8 mouse cellular contexts compared by ENCODE assay signal in the genomic region with DNA sequence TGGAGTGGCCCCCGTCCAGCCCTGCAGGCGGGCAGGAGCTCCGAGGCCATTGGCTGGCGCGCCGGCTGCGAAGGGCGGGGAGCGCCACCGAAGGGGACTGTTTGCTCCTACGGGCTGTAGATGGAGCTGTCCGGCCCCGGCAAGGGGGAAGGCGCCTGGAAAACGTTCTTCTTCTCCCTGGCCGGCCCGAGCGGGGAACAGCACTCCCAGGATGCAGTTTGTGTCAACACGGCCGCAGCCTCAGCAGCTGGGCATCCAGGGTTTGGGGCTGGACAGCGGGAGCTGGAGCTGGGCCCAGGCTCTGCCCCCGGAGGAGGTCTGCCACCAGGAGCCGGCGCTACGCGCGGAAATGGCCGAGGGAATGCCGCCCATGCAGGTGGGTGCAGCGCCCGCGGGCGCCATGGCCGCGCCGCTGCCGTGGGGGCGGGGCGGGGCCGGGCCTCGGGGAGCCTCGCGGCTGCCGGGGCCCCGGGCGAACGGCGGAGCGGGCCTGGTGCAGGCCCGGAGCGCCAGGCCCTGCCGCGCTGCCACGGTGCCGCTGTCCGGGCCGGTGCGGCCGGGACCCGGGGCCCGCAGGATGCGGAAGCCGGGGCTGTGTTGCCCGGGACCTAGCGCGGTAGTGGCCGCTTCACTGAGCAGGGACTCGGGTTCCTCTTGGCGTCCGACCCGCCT. TPM values are rescaled to one million over a fixed set of nuclear protein-coding genes. Genes with fewer than 3 reads are reported as not detected.
DNase-seq lines count a peak whose midpoint lies in the region; ATAC-seq and TF ChIP-seq lines count a peak whose summit lies in the region.

No protein-coding gene starts in this region.

- no peaks in the 10 kb centered on the region for H3K36me3 ChIP-seq in forebrain, embryonic 11.5 days (ENCODE audit: control insufficient read depth, insufficient read depth, low read length)
- H3K36me3 ChIP-seq in heart, postnatal 0 days (replicated peaks; ENCODE audit: control insufficient read depth, insufficient read depth, low read length), result peaks cover 26% of the 10 kb centered on the region
- H3K36me3 ChIP-seq in liver, embryonic 16.5 days (ENCODE audit: control insufficient read depth, insufficient read depth), result 0 out of 2 replicates have a peak, but pooled peaks cover 5% of the 10 kb centered on the region
- H3K36me3 ChIP-seq in neural tube, embryonic 13.5 days, result peaks cover 30% of the 10 kb centered on the region
- H3K36me3 ChIP-seq in testis, adult 2 months (ENCODE audit: control insufficient read depth, insufficient read depth, low read length), result no peaks in the 10 kb centered on the region

- TF ChIP-seq EP300 in heart, postnatal 0 days (IDR thresholded peaks at IDR 0.05; ENCODE audit: low read depth), result no peak; the same call in 1 of the 2 replicates

- peak; percentile 48 for TF ChIP-seq POLR2A in testis, adult 2 months (IDR thresholded peaks at IDR 0.05; ENCODE audit: control insufficient read depth, low read depth, low read length)

- WGBS in forebrain, embryonic 11.5 days, result 1% methylated on average over 71 of the region's 71 CpGs
- WGBS in heart, postnatal 0 days, result under 1% methylated on average over 69 of the region's 71 CpGs
- WGBS in liver, embryonic 16.5 days (ENCODE audit: insufficient replicate concordance), result under 1% methylated on average over 62 of the region's 71 CpGs
- under 1% methylated on average over 70 of the region's 71 CpGs for WGBS in neural tube, embryonic 13.5 days

- peak; percentile 62 for TF ChIP-seq CTCF in heart, postnatal 0 days (IDR thresholded peaks at IDR 0.05; ENCODE audit: low read depth)
- peak; percentile 30; the same call in 1 of the 2 replicates for TF ChIP-seq CTCF in testis, adult 2 months (IDR thresholded peaks at IDR 0.05; ENCODE audit: control insufficient read depth, insufficient read depth, insufficient replicate concordance, low read depth, low read length)

- ATAC-seq in forebrain, embryonic 11.5 days (replicated peaks; ENCODE audit: low FRiP score), result peak; percentile 97
- peak; percentile 97 for ATAC-seq in heart, postnatal 0 days (ENCODE audit: insufficient read depth, low read depth)
- peak; percentile 91 for ATAC-seq in liver, embryonic 16.5 days (ENCODE audit: low read depth)
- ATAC-seq in neural tube, embryonic 13.5 days (ENCODE audit: low read depth), result peak; percentile 96

- H3K27me3 ChIP-seq in forebrain, embryonic 11.5 days (ENCODE audit: control insufficient read depth, insufficient read depth, low read length), result no peaks in the 10 kb centered on the region
- no peaks in the 10 kb centered on the region for H3K27me3 ChIP-seq in heart, postnatal 0 days (ENCODE audit: control insufficient read depth, insufficient read depth, low read length)
- no peaks in the 10 kb centered on the region for H3K27me3 ChIP-seq in liver, embryonic 16.5 days (ENCODE audit: control insufficient read depth, insufficient read depth, low read depth, low read length)
- H3K27me3 ChIP-seq in neural tube, embryonic 13.5 days, result no peaks in the 10 kb centered on the region
- no peaks in the 10 kb centered on the region for H3K27me3 ChIP-seq in testis, adult 2 months (ENCODE audit: control insufficient read depth, insufficient read depth, low read length)

- H3K4me1 ChIP-seq in forebrain, embryonic 11.5 days (replicated peaks; ENCODE audit: control insufficient read depth, insufficient read depth, low read length), result peaks cover 10% of the 10 kb centered on the region
- peaks cover 13% of the 10 kb centered on the region for H3K4me1 ChIP-seq in heart, postnatal 0 days (ENCODE audit: control insufficient read depth, insufficient read depth)
- peaks cover 13% of the 10 kb centered on the region for H3K4me1 ChIP-seq in liver, embryonic 16.5 days (ENCODE audit: control insufficient read depth, low read depth, low read length)
- peaks cover 21% of the 10 kb centered on the region for H3K4me1 ChIP-seq in neural tube, embryonic 13.5 days (replicated peaks)
- peaks cover 3% of the 10 kb centered on the region for H3K4me1 ChIP-seq in testis, adult 2 months (ENCODE audit: control insufficient read depth, insufficient read depth, low read length)

- H3K27ac ChIP-seq in forebrain, embryonic 11.5 days (ENCODE audit: low read depth, low read length), result peak overlapping the region; percentile 96
- H3K27ac ChIP-seq in heart, postnatal 0 days (ENCODE audit: low read depth), result peak overlapping the region; percentile 95
- H3K27ac ChIP-seq in liver, embryonic 16.5 days (ENCODE audit: low read length), result peak overlapping the region; percentile 88
- H3K27ac ChIP-seq in neural tube, embryonic 13.5 days (replicated peaks), result peak overlapping the region; percentile 99
- peak overlapping the region; percentile 93 for H3K27ac ChIP-seq in testis, adult 2 months (ENCODE audit: control insufficient read depth, insufficient read depth, low read depth, low read length)

- peak overlapping the region; percentile 96 for H3K4me3 ChIP-seq in forebrain, embryonic 11.5 days (ENCODE audit: low read depth, low read length)
- peak overlapping the region; percentile 96 for H3K4me3 ChIP-seq in heart, postnatal 0 days (ENCODE audit: low read depth, low read length)
- H3K4me3 ChIP-seq in liver, embryonic 16.5 days (ENCODE audit: low read depth, low read length), result peak overlapping the region; percentile 83
- peak overlapping the region; percentile 93 for H3K4me3 ChIP-seq in neural tube, embryonic 13.5 days
- peak overlapping the region; percentile 94 for H3K4me3 ChIP-seq in testis, adult 2 months (ENCODE audit: control insufficient read depth, low read depth, low read length)

- no peaks in the 10 kb centered on the region for H3K9me3 ChIP-seq in forebrain, embryonic 11.5 days (ENCODE audit: control insufficient read depth, low read length)
- no peaks in the 10 kb centered on the region for H3K9me3 ChIP-seq in heart, postnatal 0 days (replicated peaks; ENCODE audit: control insufficient read depth, low read length)
- H3K9me3 ChIP-seq in liver, embryonic 16.5 days (replicated peaks; ENCODE audit: control insufficient read depth, low read length), result no peaks in the 10 kb centered on the region
- no peaks in the 10 kb centered on the region for H3K9me3 ChIP-seq in neural tube, embryonic 13.5 days

- H3K9ac ChIP-seq in forebrain, embryonic 11.5 days (ENCODE audit: low read length), result peak overlapping the region; percentile 96
- H3K9ac ChIP-seq in heart, postnatal 0 days (replicated peaks; ENCODE audit: low read depth, low read length), result peak overlapping the region; percentile 85
- peak overlapping the region; percentile 76 for H3K9ac ChIP-seq in liver, embryonic 16.5 days (ENCODE audit: low read depth, low read length)
- H3K9ac ChIP-seq in neural tube, embryonic 13.5 days, result peak overlapping the region; percentile 96

- peak; percentile 63 to 64 for DNase-seq in CD8-positive naive resting alpha-beta T cell, adult 2 months (ENCODE audit: low read depth in 2 of 2, low spot score in 2 of 2)
- peak; percentile 65 for DNase-seq in c-Kit-positive CD71-negative TER-119-negative erythroid progenitor cells, embryonic 14.5 days (ENCODE audit: low read depth)
- DNase-seq in forebrain, embryonic 11.5 days (ENCODE audit: low spot score), result peak; percentile 95
- peak; percentile 95 for DNase-seq in heart, postnatal 0 days (ENCODE audit: low spot score)
- DNase-seq in kidney, postnatal 4 days, result peak; percentile 92 to 95

- H3K4me2 ChIP-seq in forebrain, embryonic 11.5 days (ENCODE audit: low read depth, low read length, severe bottlenecking), result peak overlapping the region; percentile 92
- peak overlapping the region; percentile 82 for H3K4me2 ChIP-seq in heart, postnatal 0 days (ENCODE audit: low read depth, low read length)
- peak overlapping the region; percentile 76 for H3K4me2 ChIP-seq in liver, embryonic 16.5 days (ENCODE audit: low read depth, low read length)
- H3K4me2 ChIP-seq in neural tube, embryonic 13.5 days, result peak overlapping the region; percentile 96

RNA-seq across cellular contexts. Expression of gene Zfp282, which starts 0.6 kb away (rescaled TPM):
- polyA plus RNA-seq in forebrain, embryonic 11.5 days (2014; fragmentation: Nextera tagmentation; extraction: Ambion mirVana), result 17.8 and 19.4 TPM in 2 replicates
- total RNA-seq in heart, postnatal 0 days (2014; rRNA removed; ENCODE audit: low replicate concordance), result 10.3 and 20.5 TPM in 2 replicates
- 4.8 and 5.4 TPM in 2 replicates for polyA plus RNA-seq in heart, postnatal 0 days (2015; fragmentation: Nextera tagmentation; extraction: Ambion mirVana)
- 2.4 and 2.7 TPM in 2 replicates for polyA plus RNA-seq in liver, embryonic 16.5 days (2015; fragmentation: Nextera tagmentation; extraction: Ambion mirVana)
- 22.1 and 23.0 TPM in 2 replicates for polyA plus RNA-seq in neural tube, embryonic 13.5 days (2015; fragmentation: Nextera tagmentation; extraction: Ambion mirVana)
- 1.2 and 1.4 TPM in 2 replicates for polyA plus RNA-seq in testis, adult 2 months (2012; rRNA removed)

RNA-seq across cellular contexts. Expression of gene Zfp398, which starts 42.1 kb away (rescaled TPM):
- 9.2 and 11.3 TPM in 2 replicates for polyA plus RNA-seq in forebrain, embryonic 11.5 days (2014; fragmentation: Nextera tagmentation; extraction: Ambion mirVana)
- 6.7 and 9.1 TPM in 2 replicates for total RNA-seq in heart, postnatal 0 days (2014; rRNA removed; ENCODE audit: low replicate concordance)
- polyA plus RNA-seq in heart, postnatal 0 days (2015; fragmentation: Nextera tagmentation; extraction: Ambion mirVana), result 2.9 and 3.0 TPM in 2 replicates
- polyA plus RNA-seq in liver, embryonic 16.5 days (2015; fragmentation: Nextera tagmentation; extraction: Ambion mirVana), result 1.6 and 1.9 TPM in 2 replicates
- 15.7 and 17.3 TPM in 2 replicates for polyA plus RNA-seq in neural tube, embryonic 13.5 days (2015; fragmentation: Nextera tagmentation; extraction: Ambion mirVana)
- 5.8 and 6.4 TPM in 2 replicates for polyA plus RNA-seq in testis, adult 2 months (2012; rRNA removed)

RNA-seq across cellular contexts. Expression of gene Zfp212, which starts 42.7 kb away (rescaled TPM):
- 15.9 and 17.5 TPM in 2 replicates for polyA plus RNA-seq in forebrain, embryonic 11.5 days (2014; fragmentation: Nextera tagmentation; extraction: Ambion mirVana)
- total RNA-seq in heart, postnatal 0 days (2014; rRNA removed; ENCODE audit: low replicate concordance), result 5.8 and 7.8 TPM in 2 replicates
- 5.9 and 7.5 TPM in 2 replicates for polyA plus RNA-seq in heart, postnatal 0 days (2015; fragmentation: Nextera tagmentation; extraction: Ambion mirVana)
- 5.6 and 6.0 TPM in 2 replicates for polyA plus RNA-seq in liver, embryonic 16.5 days (2015; fragmentation: Nextera tagmentation; extraction: Ambion mirVana)
- 15.8 and 17.0 TPM in 2 replicates for polyA plus RNA-seq in neural tube, embryonic 13.5 days (2015; fragmentation: Nextera tagmentation; extraction: Ambion mirVana)
- polyA plus RNA-seq in testis, adult 2 months (2012; rRNA removed), result 11.3 and 12.3 TPM in 2 replicates

RNA-seq across cellular contexts. Expression of gene Zfp786, which starts 46.9 kb away (rescaled TPM):
- polyA plus RNA-seq in forebrain, embryonic 11.5 days (2014; fragmentation: Nextera tagmentation; extraction: Ambion mirVana), result 7.3 and 7.6 TPM in 2 replicates
- 0.69 TPM in 1 of 2 replicates, not detected in the other for total RNA-seq in heart, postnatal 0 days (2014; rRNA removed; ENCODE audit: low replicate concordance)
- 0.70 and 0.85 TPM in 2 replicates for polyA plus RNA-seq in heart, postnatal 0 days (2015; fragmentation: Nextera tagmentation; extraction: Ambion mirVana)
- polyA plus RNA-seq in liver, embryonic 16.5 days (2015; fragmentation: Nextera tagmentation; extraction: Ambion mirVana), result 0.37 and 0.40 TPM in 2 replicates
- 16.6 and 17.1 TPM in 2 replicates for polyA plus RNA-seq in neural tube, embryonic 13.5 days (2015; fragmentation: Nextera tagmentation; extraction: Ambion mirVana)
- 0.85 and 1.0 TPM in 2 replicates for polyA plus RNA-seq in testis, adult 2 months (2012; rRNA removed)

Comparison
In these comparisons a context has a peak if more than half of its experiments do, and no peak if none do; other contexts are left out.
1. Peak in every context shown above with its lines: DNase-seq, ATAC-seq, H3K4me3 ChIP-seq and H3K27ac ChIP-seq.